Mouse (Mus musculus) small intestine, adult 2 months (tissue): Measurements from ENCODE around the gene Eml3.

ENCODE experiments used
- CTCF ChIP-seq: fragments of 200-500 bp; IDR thresholded peaks from 2 replicates; pipeline ENCODE4 v1.5.1; 2012; ENCODE audit warnings: low read depth, mild to moderate bottlenecking, control low read depth, inconsistent platforms, low read length, moderate library complexity, mixed read lengths; ENCODE audit not compliant: insufficient replicate concordance, insufficient read length; ENCODE audit errors: extremely low read depth
- POLR2A ChIP-seq: fragments of 200-500 bp; IDR thresholded peaks from 2 replicates; pipeline ENCODE4 v1.6.1; 2012; ENCODE audit warnings: low read depth, mild to moderate bottlenecking, control low read depth, inconsistent platforms, low read length, moderate library complexity

GRCm38 (mm10) chr19:8881034-8881392, 48.3 kb upstream of the Eml3 start:
- TF ChIP-seq CTCF (no peak), POLR2A (no peak)
